Mouse (Mus musculus) midbrain, postnatal 0 days (tissue): ENCODE results near the gene Galnt14. TPM values are rescaled to one million over a fixed set of nuclear protein-coding genes. Genes with fewer than 3 reads are reported as not detected.
A peak's percentile ranks its signal among the peaks of the same experiment; 100 is the strongest.

Experiments
- ATAC-seq: fragments of 200-750 bp; cut with Nextera tagmentation; 2 replicates; pipeline ENCODE4 v1.8.0; 2017; ENCODE audit warnings: moderate number of reproducible peaks, mild to moderate bottlenecking, moderate TSS enrichment, moderate library complexity; ENCODE audit not compliant: low FRiP score
- DNase-seq: peaks from one replicate; pipeline ENCODE4 v3.0.0-alpha.2; 2015; ENCODE audit warnings: low spot score
- H3K27ac ChIP-seq: fragments of 300-500 bp; sonication (generic); 2 replicates; pipeline ENCODE4 v1.5.1; 2014; ENCODE audit warnings: low read depth, mild to moderate bottlenecking, low read length, mixed read lengths
- H3K27me3 ChIP-seq: fragments of 300-500 bp; sonication (generic); 2 replicates; pipeline ENCODE4 v1.6.1; 2014; ENCODE audit warnings: low read length, control low read depth, mixed read lengths; ENCODE audit not compliant: insufficient read depth
- H3K36me3 ChIP-seq: fragments of 300-500 bp; sonication (generic); 2 replicates; pipeline ENCODE4 v1.6.1; 2014; ENCODE audit warnings: low read length, control low read depth, mixed read lengths; ENCODE audit not compliant: insufficient read depth
- H3K4me1 ChIP-seq: fragments of 300-500 bp; sonication (generic); 2 replicates; pipeline ENCODE4 v1.6.1; 2014; ENCODE audit warnings: mild to moderate bottlenecking, control low read depth, antibody characterized with exemption, low read length, mixed read lengths; ENCODE audit not compliant: insufficient read depth
- H3K4me2 ChIP-seq: fragments of 300-500 bp; sonication (generic); 2 replicates; pipeline ENCODE4 v1.6.1; 2014; ENCODE audit warnings: low read depth, mild to moderate bottlenecking, low read length, mixed read lengths; ENCODE audit not compliant: poor library complexity, severe bottlenecking
- H3K4me3 ChIP-seq: fragments of 300-500 bp; sonication (generic); 2 replicates; pipeline ENCODE4 v1.5.1; 2014; ENCODE audit warnings: low read depth, mild to moderate bottlenecking, low read length, moderate library complexity
- H3K9ac ChIP-seq: fragments of 300-500 bp; sonication (generic); replicated peaks from 2 replicates; pipeline ENCODE4 v1.6.1; 2014; ENCODE audit warnings: mild to moderate bottlenecking, low read length, moderate library complexity, mixed read lengths; ENCODE audit not compliant: poor library complexity, severe bottlenecking
- H3K9me3 ChIP-seq: fragments of 300-500 bp; sonication (generic); 2 replicates; pipeline ENCODE4 v1.6.1; 2016; ENCODE audit warnings: low read length, control low read depth
- CTCF ChIP-seq: IDR thresholded peaks from 2 replicates; pipeline ENCODE4 v1.5.1; 2016; ENCODE audit warnings: antibody characterized with exemption, mild to moderate bottlenecking
- WGBS: fragments of 180-500 bp; shearing (Covaris S2); extraction: QIAGEN DNeasy Blood & Tissue Kit; methylation state at CpG from one replicate; pipeline ENCODE4 v1.1.7; 2014; 5-methylcytosine and 5-hydroxymethylcytosine counted together
- polyA plus RNA-seq: library from polyadenylated mRNA; unstranded; fragments of >200 nt; fragmentation: Nextera tagmentation; extraction: Ambion mirVana; gene quantifications from 2 replicates; pipeline ENCODE4 v1.2.1, GENCODE M21; 2015
- total RNA-seq: library from RNA; depleted of rRNA; stranded (reverse); fragments of >200 nt; gene quantifications from 2 replicates; pipeline ENCODE4 v1.2.3, GENCODE M21; 2014

Gene Galnt14
- total and polyA plus RNA-seq, 2 experiments from 2014 or later, result 18.9 to 22.0 TPM

DNA sequence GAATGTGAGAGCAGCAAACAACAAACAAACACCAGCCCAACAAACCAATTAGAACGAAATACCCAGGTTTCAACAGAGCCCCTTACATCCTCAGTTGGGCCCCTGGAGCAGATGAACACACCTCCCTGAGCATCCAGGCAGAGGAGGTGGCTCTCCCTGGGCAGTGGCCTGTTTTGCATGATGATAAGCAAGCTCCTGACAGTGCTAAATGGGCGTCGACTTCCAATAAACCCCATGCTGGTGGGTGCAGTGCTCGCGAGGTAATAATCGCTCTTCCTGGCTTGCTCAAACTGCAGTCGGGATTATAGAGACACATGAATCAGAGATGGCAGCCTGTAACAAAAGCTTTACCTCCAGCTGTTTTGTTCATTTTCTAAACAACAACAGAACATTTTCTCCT, 235.9 kb downstream of the Galnt14 start:
- peak; percentile 19 for DNase-seq
- Histone ChIP-seq H3K9ac (no peak overlapping the region), H3K4me3 (no peak overlapping the region), H3K36me3 (no peaks in the 10 kb centered on the region), H3K27me3 (no peaks in the 10 kb centered on the region), H3K9me3 (no peaks in the 10 kb centered on the region), H3K4me2 (no peak overlapping the region), H3K27ac (no peak overlapping the region), H3K4me1 (0 out of 2 replicates have a peak, but pooled peaks cover 2% of the 10 kb centered on the region)
- no peak for ATAC-seq
- no peak for TF ChIP-seq CTCF
- 37% methylated on average over 7 of the region's 7 CpGs for WGBS

- no peak for TF ChIP-seq CTCF
- no peaks in the 10 kb centered on the region for H3K9me3 ChIP-seq
- 0 out of 2 replicates have a peak, but pooled peaks cover 2% of the 10 kb centered on the region for H3K4me1 ChIP-seq
- no peaks in the 10 kb centered on the region for H3K36me3 ChIP-seq
- ATAC-seq (no peak), DNase-seq (no peak)
- H3K27ac ChIP-seq, result no peak overlapping the region
- 77% methylated on average over 3 of the region's 3 CpGs for WGBS
- no peak overlapping the region for H3K9ac ChIP-seq
- H3K4me2 ChIP-seq, result no peak overlapping the region
- no peak overlapping the region for H3K4me3 ChIP-seq
- H3K27me3 ChIP-seq, result no peaks in the 10 kb centered on the region
Observed at GRCm38 (mm10) chr17:73473012-73473411, 237.2 kb downstream of the Galnt14 start.

DNA sequence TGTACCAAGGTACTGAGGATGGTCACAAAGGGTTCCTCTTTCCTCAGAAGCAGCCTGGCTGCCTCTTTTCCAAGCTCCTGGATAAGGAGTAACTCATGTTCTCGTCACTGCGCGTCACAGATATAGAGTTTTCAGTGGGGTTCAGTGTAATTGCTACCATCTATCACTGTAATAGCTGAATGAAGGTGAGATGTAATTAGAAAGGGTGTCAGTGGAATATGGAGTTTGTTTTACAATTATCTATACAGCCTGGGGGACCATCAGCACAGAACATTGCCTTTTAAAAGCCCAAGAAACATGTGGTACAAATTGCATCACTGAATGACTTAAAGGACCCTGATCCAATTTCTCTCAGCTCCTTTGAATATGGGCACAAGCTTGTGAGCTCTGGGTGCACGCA, 249.4 kb downstream of the Galnt14 start:
- DNase-seq, result peak; percentile 36
- 87% methylated on average over 4 of the region's 4 CpGs for WGBS
- no peak overlapping the region for H3K4me3 ChIP-seq

DNA sequence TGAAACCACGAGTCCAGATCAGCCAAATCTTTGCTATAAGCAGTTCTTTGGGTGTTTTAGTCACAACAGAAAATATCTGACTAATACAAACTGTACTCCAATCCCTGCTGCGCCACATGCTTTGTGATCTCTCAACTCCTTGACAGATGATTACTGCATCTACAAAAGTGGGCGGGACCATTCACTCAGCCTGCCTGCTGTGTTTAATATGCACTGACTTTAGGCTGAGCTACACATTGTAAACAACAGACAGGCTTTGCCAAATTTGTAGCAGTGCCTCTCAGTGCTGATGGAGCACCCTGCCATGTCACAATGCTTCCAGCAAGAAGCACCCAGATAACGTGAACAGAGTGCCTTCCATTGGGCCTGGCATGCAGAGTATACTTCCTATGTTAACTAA, 251.5 kb downstream of the Galnt14 start:
- Histone ChIP-seq H3K27ac (no peak overlapping the region), H3K27me3 (no peaks in the 10 kb centered on the region), H3K36me3 (no peaks in the 10 kb centered on the region), H3K4me3 (no peak overlapping the region), H3K9ac (no peak overlapping the region), H3K9me3 (no peaks in the 10 kb centered on the region), H3K4me1 (no peaks in the 10 kb centered on the region), H3K4me2 (no peak overlapping the region)
- ATAC-seq (no peak), DNase-seq (no peak)
- no peak for TF ChIP-seq CTCF
- 79% methylated on average over 4 of the region's 4 CpGs for WGBS

More for the DNA sequence above, 249.4 kb downstream of the Galnt14 start:
- Histone ChIP-seq H3K4me1 (no peaks in the 10 kb centered on the region), H3K4me2 (no peak overlapping the region), H3K9me3 (no peaks in the 10 kb centered on the region), H3K36me3 (no peaks in the 10 kb centered on the region), H3K9ac (no peak overlapping the region), H3K27ac (no peak overlapping the region), H3K27me3 (no peaks in the 10 kb centered on the region)
- TF ChIP-seq CTCF, result no peak
- ATAC-seq, result no peak

DNA sequence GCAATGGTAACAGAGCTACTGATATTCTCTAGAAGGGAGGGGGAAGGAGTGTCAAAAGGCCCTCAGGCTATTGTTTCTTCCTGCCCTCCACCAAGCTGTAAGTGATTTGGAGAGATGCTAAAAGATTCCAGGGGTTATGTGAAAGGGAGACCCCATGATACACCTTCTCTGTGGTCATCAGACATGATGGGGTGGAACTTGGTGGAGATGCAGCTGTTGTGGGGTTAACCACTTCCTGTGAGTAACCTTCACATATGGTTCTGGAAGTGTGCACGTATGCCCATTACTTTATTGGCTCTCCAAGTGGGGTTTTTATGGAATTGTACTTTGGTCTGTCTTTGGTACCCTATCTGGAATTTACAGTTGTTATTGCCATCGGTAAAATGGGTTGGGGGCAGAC, 253.7 kb downstream of the Galnt14 start:
- Histone ChIP-seq H3K9me3 (no peaks in the 10 kb centered on the region), H3K9ac (no peak overlapping the region), H3K36me3 (no peaks in the 10 kb centered on the region), H3K27ac (no peak overlapping the region), H3K4me1 (no peaks in the 10 kb centered on the region), H3K4me3 (no peak overlapping the region), H3K27me3 (no peaks in the 10 kb centered on the region), H3K4me2 (no peak overlapping the region)
- DNase-seq (no peak), ATAC-seq (no peak)
- TF ChIP-seq CTCF, result no peak
- WGBS, result 88% methylated on average over 2 of the region's 2 CpGs

GRCm38 (mm10) chr17:73453646-73454045, 256.6 kb downstream of the Galnt14 start:
- H3K36me3 ChIP-seq, result no peaks in the 10 kb centered on the region
- no peak overlapping the region for H3K4me2 ChIP-seq
- H3K9me3 ChIP-seq, result no peaks in the 10 kb centered on the region
- no peak overlapping the region for H3K9ac ChIP-seq
- no peaks in the 10 kb centered on the region for H3K27me3 ChIP-seq
- H3K27ac ChIP-seq, result no peak overlapping the region
- 62% methylated on average over 3 of the region's 3 CpGs for WGBS
- no peak for ATAC-seq
- H3K4me1 ChIP-seq, result no peaks in the 10 kb centered on the region
- H3K4me3 ChIP-seq, result no peak overlapping the region
- peak; percentile 19 for DNase-seq
- no peak for TF ChIP-seq CTCF
